Mouse (Mus musculus) lung, embryonic 14.5 days (tissue): Measurements from ENCODE around the gene Nelfb. TPM values are rescaled to one million over a fixed set of nuclear protein-coding genes. Genes with fewer than 3 reads are reported as not detected.
A peak's percentile ranks its signal among the peaks of the same experiment; 100 is the strongest.

Experiments used
- ATAC-seq: fragments of 200-750 bp; cut with Nextera tagmentation; 2 replicates; pipeline ENCODE4 v1.8.0; 2017; ENCODE audit warnings: mild to moderate bottlenecking, moderate TSS enrichment, moderate library complexity; ENCODE audit not compliant: insufficient read depth
- DNase-seq: peaks from one replicate; pipeline ENCODE4 v3.0.0-alpha.2; 2015
- H3K27ac ChIP-seq: fragments of 300-500 bp; sonication (generic); 2 replicates; pipeline ENCODE4 v1.5.1; 2014; ENCODE audit warnings: low read depth, mild to moderate bottlenecking, moderate library complexity
- H3K27me3 ChIP-seq: fragments of 300-500 bp; sonication (generic); 2 replicates; pipeline ENCODE4 v1.6.1; 2014; ENCODE audit warnings: low read length, control low read depth; ENCODE audit not compliant: insufficient read depth
- H3K36me3 ChIP-seq: fragments of 300-500 bp; sonication (generic); 2 replicates; pipeline ENCODE4 v1.6.1; 2014; ENCODE audit warnings: control low read depth; ENCODE audit not compliant: insufficient read depth
- H3K4me1 ChIP-seq: fragments of 300-500 bp; sonication (generic); 2 replicates; pipeline ENCODE4 v1.6.1; 2014; ENCODE audit warnings: antibody characterized with exemption, control low read depth; ENCODE audit not compliant: insufficient read depth
- H3K4me2 ChIP-seq: fragments of 300-500 bp; sonication (generic); 2 replicates; pipeline ENCODE4 v1.6.1; 2014; ENCODE audit warnings: mild to moderate bottlenecking
- H3K4me3 ChIP-seq: fragments of 300-500 bp; sonication (generic); 2 replicates; pipeline ENCODE4 v1.5.1; 2014; ENCODE audit warnings: low read depth, low read length
- H3K9ac ChIP-seq: fragments of 300-500 bp; sonication (generic); 2 replicates; pipeline ENCODE4 v1.6.1; 2014
- H3K9me3 ChIP-seq: fragments of 300-500 bp; sonication (generic); 2 replicates; pipeline ENCODE4 v1.6.1; 2016; ENCODE audit warnings: low read depth, low read length, control low read depth
- CTCF ChIP-seq: IDR thresholded peaks from 2 replicates; pipeline ENCODE4 v1.5.1; 2016; ENCODE audit warnings: antibody characterized with exemption, low read depth
- WGBS: fragments of 180-500 bp; shearing (Covaris S2); extraction: QIAGEN DNeasy Blood & Tissue Kit; methylation state at CpG from one replicate; pipeline ENCODE4 v1.1.7; 2014; 5-methylcytosine and 5-hydroxymethylcytosine counted together
- polyA plus RNA-seq: library from polyadenylated mRNA; unstranded; fragments of >200 nt; fragmentation: Nextera tagmentation; extraction: Ambion mirVana; gene quantifications from 2 replicates; pipeline ENCODE4 v1.2.1, GENCODE M21; 2014

Nelfb gene
- polyA plus RNA-seq, 1 experiment from 2014 or later = 108 TPM

GRCm38 (mm10) chr2:25200631-25201030, 10.7 kb downstream of the Nelfb start:
- DNase-seq (no peak), ATAC-seq (no peak)
- Histone ChIP-seq H3K4me3 (no peak overlapping the region), H3K9ac (no peak overlapping the region), H3K27ac (no peak overlapping the region), H3K4me1 (peaks cover 4% of the 10 kb centered on the region; the same call in 1 of the 2 replicates), H3K4me2 (no peak overlapping the region), H3K27me3 (peaks cover 9% of the 10 kb centered on the region), H3K9me3 (no peaks in the 10 kb centered on the region), H3K36me3 (peaks cover 77% of the 10 kb centered on the region)
- TF ChIP-seq CTCF = no peak
- 89% methylated on average over 2 of the region's 2 CpGs for WGBS

DNA sequence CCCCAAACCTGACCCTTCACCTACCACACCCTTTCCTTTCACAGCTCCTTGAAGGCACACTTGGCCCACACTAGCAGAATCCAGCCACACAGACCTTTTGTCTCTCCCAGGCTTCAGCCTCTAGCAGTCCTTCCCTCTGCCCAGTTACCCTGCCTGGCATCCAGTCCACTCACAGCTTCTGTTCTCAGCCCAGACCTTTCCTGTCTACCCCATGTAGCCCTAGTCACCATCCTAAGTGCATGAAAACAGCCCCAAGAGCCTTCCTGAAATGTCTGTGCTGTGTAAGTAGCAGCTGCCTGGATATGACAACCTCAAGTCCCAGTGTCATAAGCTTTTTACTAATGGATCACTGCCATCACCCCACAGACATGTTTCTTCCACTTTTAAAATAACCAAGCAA, 13.3 kb downstream of the Nelfb start:
- H3K36me3 ChIP-seq = peaks cover 53% of the 10 kb centered on the region
- no peak overlapping the region for H3K27ac ChIP-seq
- no peaks in the 10 kb centered on the region for H3K9me3 ChIP-seq
- DNase-seq (no peak), ATAC-seq (no peak)
- peaks cover 8% of the 10 kb centered on the region for H3K4me1 ChIP-seq
- TF ChIP-seq CTCF = no peak
- no peak overlapping the region for H3K9ac ChIP-seq
- no peak overlapping the region for H3K4me3 ChIP-seq
- peaks cover 17% of the 10 kb centered on the region for H3K27me3 ChIP-seq
- no peak overlapping the region for H3K4me2 ChIP-seq

DNA sequence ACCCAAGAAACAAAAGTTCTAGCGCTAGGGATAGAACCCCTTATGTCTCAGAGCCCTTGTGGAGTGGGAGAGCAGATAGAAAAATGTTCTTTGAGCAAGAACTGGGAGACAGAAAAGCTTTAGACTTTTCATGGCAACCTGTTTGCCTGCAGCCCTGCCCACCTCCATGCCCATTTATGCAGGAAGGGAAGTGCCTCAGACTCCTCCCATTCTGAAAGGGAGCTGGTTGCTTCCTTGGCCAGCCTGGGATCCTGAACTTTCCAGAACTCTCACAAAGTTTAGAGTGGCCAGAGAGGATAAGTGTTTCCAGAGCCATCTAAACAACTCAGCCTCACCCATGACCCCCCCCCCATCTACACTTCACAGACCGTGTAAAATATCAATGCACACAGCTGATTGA, 14.1 kb downstream of the Nelfb start:
- no peak overlapping the region for H3K9ac ChIP-seq
- H3K36me3 ChIP-seq = peaks cover 45% of the 10 kb centered on the region
- 16% methylated on average over 2 of the region's 2 CpGs for WGBS
- no peak for TF ChIP-seq CTCF
- ATAC-seq (no peak), DNase-seq (no peak)
- H3K4me1 ChIP-seq = peaks cover 8% of the 10 kb centered on the region
- H3K4me2 ChIP-seq = peak overlapping the region; percentile 63
- H3K9me3 ChIP-seq = no peaks in the 10 kb centered on the region
- H3K27me3 ChIP-seq = peaks cover 17% of the 10 kb centered on the region
- H3K4me3 ChIP-seq = no peak overlapping the region
- peak overlapping the region; percentile 54; the same call in 1 of the 2 replicates for H3K27ac ChIP-seq

- H3K27me3 ChIP-seq = peaks cover 17% of the 10 kb centered on the region
- DNase-seq = peak; percentile 72
- TF ChIP-seq CTCF = no peak
- H3K27ac ChIP-seq = peak within 1 kb of the TSS; percentile 54; the same call in 1 of the 2 replicates
- peaks cover 37% of the 10 kb centered on the region for H3K36me3 ChIP-seq
- peak within 1 kb of the TSS; percentile 63 for H3K4me2 ChIP-seq
- H3K4me3 ChIP-seq = peak within 1 kb of the TSS; percentile 34
- ATAC-seq = peak; percentile 69
- no peaks in the 10 kb centered on the region for H3K9me3 ChIP-seq
- WGBS = 18% methylated on average over 8 of the region's 8 CpGs
- peak within 1 kb of the TSS; percentile 40; the same call in 1 of the 2 replicates for H3K9ac ChIP-seq
- H3K4me1 ChIP-seq = peaks cover 8% of the 10 kb centered on the region
These were observed 14.9 kb downstream of the Nelfb start, which contains the start of gene Tor4a for GRCm38 (mm10) chr2:25196172-25196954. TSS of gene Tor4a (minus strand) at chr2:25196886.

- Histone ChIP-seq H3K9ac (peak overlapping the region; percentile 40; the same call in 1 of the 2 replicates), H3K4me1 (peaks cover 8% of the 10 kb centered on the region), H3K36me3 (peaks cover 28% of the 10 kb centered on the region), H3K27me3 (peaks cover 17% of the 10 kb centered on the region), H3K4me3 (peak overlapping the region; percentile 34), H3K4me2 (peak overlapping the region; percentile 63), H3K27ac (peak overlapping the region; percentile 54; the same call in 1 of the 2 replicates), H3K9me3 (no peaks in the 10 kb centered on the region)
- ATAC-seq (peak; percentile 23), DNase-seq (peak; percentile 61)
- 14% methylated on average over 55 of the region's 55 CpGs for WGBS
- no peak for TF ChIP-seq CTCF
These were observed 15.8 kb downstream of the Nelfb start for GRCm38 (mm10) chr2:25195211-25196156.

DNA sequence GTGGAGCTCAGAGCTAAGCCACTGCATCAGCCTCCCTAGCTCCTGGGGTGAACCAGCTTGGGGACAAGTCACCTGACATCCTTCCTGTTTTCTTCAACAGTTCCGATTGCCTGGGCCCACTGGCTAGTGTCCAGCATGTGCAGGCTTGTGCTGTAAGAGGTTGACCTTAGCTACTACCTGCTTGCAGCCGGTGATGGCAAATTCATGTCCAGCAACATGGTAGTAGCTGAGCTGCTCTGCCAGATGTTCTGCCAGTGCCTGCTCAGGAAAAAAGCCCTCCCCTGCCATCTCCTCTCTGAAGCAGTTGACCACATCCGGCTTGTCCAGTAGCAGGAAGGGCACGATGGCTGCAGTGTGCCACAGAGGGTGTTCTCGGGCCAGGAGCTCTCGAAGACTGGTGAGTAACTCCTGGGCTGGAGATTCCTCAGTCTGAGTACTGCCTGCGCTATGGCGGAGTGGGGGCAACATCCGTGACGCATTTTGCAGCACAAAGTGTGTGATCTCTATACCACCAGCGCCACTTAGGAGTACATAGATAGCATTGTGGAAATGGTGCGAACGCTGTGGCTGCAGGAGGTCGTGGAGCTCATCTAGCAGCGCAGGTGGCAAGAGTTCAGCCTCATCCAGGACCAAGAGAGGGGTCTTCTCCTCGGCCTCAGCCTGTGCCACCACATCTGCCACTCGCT, 16.7 kb downstream of the Nelfb start:
- H3K4me3 ChIP-seq = peak overlapping the region; percentile 34; the same call in 1 of the 2 replicates
- no peaks in the 10 kb centered on the region for H3K9me3 ChIP-seq
- H3K36me3 ChIP-seq = peaks cover 20% of the 10 kb centered on the region
- peaks cover 17% of the 10 kb centered on the region for H3K27me3 ChIP-seq
- ATAC-seq (no peak), DNase-seq (no peak)
- H3K27ac ChIP-seq = no peak overlapping the region
- H3K4me2 ChIP-seq = peak overlapping the region; percentile 63
- WGBS = 79% methylated on average over 17 of the region's 17 CpGs
- no peak overlapping the region for H3K9ac ChIP-seq
- no peak for TF ChIP-seq CTCF
- H3K4me1 ChIP-seq = peaks cover 8% of the 10 kb centered on the region
